Mouse (Mus musculus): ENCODE results near the gene Pnpla1. TPM values are rescaled to one million over a fixed set of nuclear protein-coding genes. Genes with fewer than 3 reads are reported as not detected.

The Pnpla1 gene
- total RNA-seq, 2 experiments from 2014 or later = not detected

Other genes with a start within 250 kb of the Pnpla1 start
- 14.7 and 15.1 TPM in 2 replicates for gene Srpk1, start 235.7 kb upstream of the Pnpla1 start, total RNA-seq (2015; ENCODE audit: low replicate concordance)
- gene Srpk1, start 235.7 kb upstream of the Pnpla1 start, total RNA-seq (2017; ENCODE audit: low replicate concordance) = 23.9 and 36.2 TPM in 2 replicates
- gene Slc26a8, start 168.2 kb upstream of the Pnpla1 start, total RNA-seq (2015; ENCODE audit: low replicate concordance) = 5.0 TPM in 1 of 2 replicates, not detected in the other
- 1.3 and 3.9 TPM in 2 replicates for gene Slc26a8, start 168.2 kb upstream of the Pnpla1 start, total RNA-seq (2017; ENCODE audit: low replicate concordance)
- 53.7 and 58.7 TPM in 2 replicates for gene Mapk14, start 167.1 kb upstream of the Pnpla1 start, total RNA-seq (2015; ENCODE audit: low replicate concordance)
- 63.1 and 64.9 TPM in 2 replicates for gene Mapk14, start 167.1 kb upstream of the Pnpla1 start, total RNA-seq (2017; ENCODE audit: low replicate concordance)
- 2.1 TPM in 1 of 2 replicates, not detected in the other for gene AC170998.1, start 132.3 kb upstream of the Pnpla1 start, total RNA-seq (2015; ENCODE audit: low replicate concordance)
- gene AC170998.1, start 132.3 kb upstream of the Pnpla1 start, total RNA-seq (2017; ENCODE audit: low replicate concordance) = 13.0 TPM in 1 of 2 replicates, not detected in the other
- gene Mapk13, start 89.1 kb upstream of the Pnpla1 start, total RNA-seq (2015; ENCODE audit: low replicate concordance) = 2.2 and 12.2 TPM in 2 replicates
- gene Mapk13, start 89.1 kb upstream of the Pnpla1 start, total RNA-seq (2017; ENCODE audit: low replicate concordance) = 0.61 and 4.2 TPM in 2 replicates
- gene Brpf3, start 57.3 kb upstream of the Pnpla1 start, total RNA-seq (2015; ENCODE audit: low replicate concordance) = 497 and 560 TPM in 2 replicates
- 243 and 286 TPM in 2 replicates for gene Brpf3, start 57.3 kb upstream of the Pnpla1 start, total RNA-seq (2017; ENCODE audit: low replicate concordance)
- gene 4930539E08Rik, start 56.9 kb downstream of the Pnpla1 start, total RNA-seq (2015; ENCODE audit: low replicate concordance) = not detected in 2 replicates
- gene 4930539E08Rik, start 56.9 kb downstream of the Pnpla1 start, total RNA-seq (2017; ENCODE audit: low replicate concordance) = not detected in 2 replicates
- 3.2 TPM in 1 of 2 replicates, not detected in the other for gene Pxt1, start 85.4 kb downstream of the Pnpla1 start, total RNA-seq (2015; ENCODE audit: low replicate concordance)
- not detected in 2 replicates for gene Pxt1, start 85.4 kb downstream of the Pnpla1 start, total RNA-seq (2017; ENCODE audit: low replicate concordance)
- gene Kctd20, start 93.5 kb downstream of the Pnpla1 start, total RNA-seq (2015; ENCODE audit: low replicate concordance) = 63.1 and 88.4 TPM in 2 replicates
- gene Kctd20, start 93.5 kb downstream of the Pnpla1 start, total RNA-seq (2017; ENCODE audit: low replicate concordance) = 82.3 and 128 TPM in 2 replicates
- gene Stk38, start 149.6 kb downstream of the Pnpla1 start, total RNA-seq (2015; ENCODE audit: low replicate concordance) = 112 and 129 TPM in 2 replicates
- 111 and 134 TPM in 2 replicates for gene Stk38, start 149.6 kb downstream of the Pnpla1 start, total RNA-seq (2017; ENCODE audit: low replicate concordance)
- 336 and 352 TPM in 2 replicates for gene Srsf3, start 174.2 kb downstream of the Pnpla1 start, total RNA-seq (2015; ENCODE audit: low replicate concordance)
- 441 and 499 TPM in 2 replicates for gene Srsf3, start 174.2 kb downstream of the Pnpla1 start, total RNA-seq (2017; ENCODE audit: low replicate concordance)
- gene Cdkn1a, start 232.6 kb downstream of the Pnpla1 start, total RNA-seq (2015; ENCODE audit: low replicate concordance) = 0.84 and 2.5 TPM in 2 replicates
- 2.3 TPM in 1 of 2 replicates, not detected in the other for gene Cdkn1a, start 232.6 kb downstream of the Pnpla1 start, total RNA-seq (2017; ENCODE audit: low replicate concordance)